Mouse (Mus musculus) stomach, postnatal 0 days (tissue): Measurements from ENCODE around the gene Kat2b.

ENCODE experiments used
- CTCF ChIP-seq: IDR thresholded peaks from 2 replicates; pipeline ENCODE4 v1.5.1; 2016; ENCODE audit warnings: antibody characterized with exemption, low read depth, mild to moderate bottlenecking, moderate library complexity
- EP300 ChIP-seq: optimal IDR thresholded peaks from 2 replicates; pipeline ENCODE3; 2016; ENCODE audit warnings: antibody characterized with exemption

- no peak for TF ChIP-seq CTCF
- no peak for TF ChIP-seq EP300
Observed at GRCm38 (mm10) chr17:53670453-53670852, 103.8 kb downstream of the Kat2b start.
